Mouse (Mus musculus): ENCODE results near the gene Myh11.

DNA sequence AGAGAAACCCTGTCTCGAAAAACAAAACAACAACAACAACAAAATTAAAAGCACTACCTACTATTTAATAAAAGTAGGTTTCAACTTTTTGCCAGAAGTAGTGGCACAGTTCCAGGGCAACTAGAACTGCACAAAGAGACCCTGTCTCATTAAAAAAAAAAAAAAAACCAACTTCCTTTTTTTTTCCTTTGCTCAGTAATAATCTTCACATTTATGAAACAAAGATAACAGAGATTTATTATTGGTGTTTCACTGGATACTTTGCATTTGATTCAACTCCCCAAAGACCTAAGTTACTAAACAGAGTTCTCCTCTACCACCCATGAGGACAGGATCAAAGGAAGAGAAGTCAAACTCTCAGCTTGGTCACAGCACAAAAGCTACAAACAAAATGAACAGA is 130.2 kb downstream of the Myh11 start:
- TF ChIP-seq EP300 (IDR thresholded peaks at IDR 0.05) (no peak), CTCF (IDR thresholded peaks at IDR 0.05) (no peak)
